Mouse (Mus musculus) 416B (cell line): ENCODE measurements around the gene Susd6.

Experiments
- DNase-seq: peaks from one replicate; pipeline ENCODE4 v3.0.0; 2011; ENCODE audit warnings: low read depth

Susd6 gene

DNA sequence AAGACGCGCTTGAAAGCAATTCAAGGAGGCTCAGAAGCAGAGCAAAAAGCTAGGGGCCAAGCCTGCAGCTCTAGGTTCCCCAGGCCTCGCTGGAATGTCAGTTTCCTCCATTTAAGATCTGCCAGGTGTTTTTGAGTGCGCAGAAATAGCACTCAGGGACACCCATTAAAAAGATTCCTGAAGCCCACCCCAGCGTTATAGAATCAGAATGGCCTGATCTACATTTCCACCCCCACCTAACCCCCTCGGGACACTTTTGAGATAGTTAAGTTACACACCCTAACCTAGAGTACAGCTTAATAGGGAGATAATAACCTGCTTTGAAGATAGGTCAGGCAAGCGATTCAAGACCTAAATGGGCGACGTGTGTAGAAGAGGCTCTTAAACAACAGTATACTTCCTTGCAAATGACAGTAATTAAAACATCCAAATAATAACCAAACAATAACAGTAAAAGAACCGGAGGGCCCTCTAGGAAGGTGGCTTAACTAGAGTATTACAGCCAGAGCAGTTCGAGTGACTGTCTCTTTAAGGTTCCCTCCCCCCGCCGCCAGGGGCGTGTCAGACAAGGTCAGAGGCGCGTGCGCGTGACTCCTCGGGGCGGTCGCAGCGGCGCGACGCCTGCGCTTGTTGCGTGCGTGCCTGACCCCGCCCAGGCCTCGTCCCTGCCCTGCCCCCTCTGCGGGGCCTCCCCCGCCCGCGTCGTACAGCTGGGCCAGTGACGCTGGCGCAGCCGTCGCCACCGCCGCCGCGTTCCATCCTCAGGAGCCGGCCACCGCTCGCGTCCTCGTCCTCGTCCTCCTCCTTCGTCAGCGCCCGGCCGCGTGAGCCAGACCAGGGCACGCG is at the start of gene Susd6:
Gene Susd6, plus strand, starts transcription at position 662 of the 846 bp plus-strand sequence.
- peak; percentile 96 for DNase-seq

DNA sequence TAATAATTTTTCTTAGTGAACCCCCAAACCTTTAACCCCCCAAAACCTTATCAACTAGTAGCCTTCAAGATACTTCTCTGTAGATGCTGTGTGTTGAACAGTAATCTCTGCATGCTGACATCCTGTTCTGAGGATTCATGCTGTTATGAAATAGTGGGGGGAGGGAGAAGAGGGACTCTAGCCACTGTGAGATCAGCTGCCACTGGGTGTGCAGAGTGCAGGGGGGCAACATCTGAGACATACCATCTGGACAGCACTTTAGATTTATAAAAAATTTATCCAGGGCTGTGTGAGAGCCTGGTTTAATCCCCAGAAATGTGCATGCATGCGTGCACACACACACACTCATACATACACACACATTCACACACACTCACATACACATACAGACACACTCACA is 45.7 kb upstream of the Susd6 start:
- DNase-seq: no peak

DNA sequence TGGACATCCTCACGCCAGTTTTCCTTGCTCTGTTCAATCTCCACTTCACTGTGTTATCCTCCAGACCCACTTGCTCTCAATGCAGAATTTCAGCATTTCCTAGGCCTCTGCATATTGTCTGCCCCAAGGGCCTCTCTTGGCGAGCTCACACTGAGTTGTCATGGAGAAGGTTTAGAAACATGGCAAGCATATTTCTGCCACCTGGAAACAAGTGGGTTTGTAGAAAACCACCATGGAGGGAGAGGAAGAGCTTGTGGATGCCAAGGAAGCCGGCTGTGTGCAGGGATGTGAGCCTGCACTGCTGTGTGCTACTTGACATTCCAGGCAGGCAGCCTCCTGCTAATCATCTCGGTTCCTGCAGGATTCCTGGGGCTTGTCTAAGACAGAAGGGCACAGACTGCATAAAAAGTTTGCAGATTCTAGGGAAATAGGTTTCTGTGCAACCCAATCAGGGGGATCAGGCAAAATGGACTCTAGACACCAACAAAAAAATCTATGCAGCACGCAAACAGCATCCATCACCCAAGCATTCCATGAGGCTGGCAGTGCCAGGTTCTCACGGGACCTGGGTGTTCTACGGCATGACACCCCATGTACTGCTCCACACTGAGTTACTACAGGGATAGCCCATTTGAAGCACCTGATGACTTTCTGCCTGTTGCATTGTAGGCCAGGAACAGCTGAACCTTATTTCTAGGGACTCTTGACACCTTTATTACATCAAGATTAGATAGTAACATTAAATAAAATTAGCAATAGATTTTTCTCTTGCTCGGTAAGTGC is 44.1 kb upstream of the Susd6 start:
- no peak for DNase-seq

DNA sequence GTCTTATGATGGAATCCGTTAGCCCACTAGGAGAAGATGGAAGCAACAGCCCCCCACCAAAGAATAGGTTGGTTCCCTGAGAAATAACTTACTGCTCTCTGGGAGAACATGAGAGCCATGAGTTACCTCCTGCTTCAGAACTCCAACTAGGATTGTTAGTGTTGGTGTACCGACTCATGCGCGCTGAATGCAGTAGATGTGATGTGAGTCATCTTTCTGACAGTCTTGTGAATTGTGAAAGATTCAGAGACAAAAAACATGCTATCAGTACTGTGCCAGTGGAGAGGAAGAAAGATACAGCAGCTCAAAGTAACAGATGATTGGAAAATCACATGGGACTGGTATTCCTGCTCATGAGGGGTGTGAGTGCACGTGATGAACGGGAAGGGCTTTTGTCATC is 38.8 kb upstream of the Susd6 start:
- DNase-seq: no peak

DNA sequence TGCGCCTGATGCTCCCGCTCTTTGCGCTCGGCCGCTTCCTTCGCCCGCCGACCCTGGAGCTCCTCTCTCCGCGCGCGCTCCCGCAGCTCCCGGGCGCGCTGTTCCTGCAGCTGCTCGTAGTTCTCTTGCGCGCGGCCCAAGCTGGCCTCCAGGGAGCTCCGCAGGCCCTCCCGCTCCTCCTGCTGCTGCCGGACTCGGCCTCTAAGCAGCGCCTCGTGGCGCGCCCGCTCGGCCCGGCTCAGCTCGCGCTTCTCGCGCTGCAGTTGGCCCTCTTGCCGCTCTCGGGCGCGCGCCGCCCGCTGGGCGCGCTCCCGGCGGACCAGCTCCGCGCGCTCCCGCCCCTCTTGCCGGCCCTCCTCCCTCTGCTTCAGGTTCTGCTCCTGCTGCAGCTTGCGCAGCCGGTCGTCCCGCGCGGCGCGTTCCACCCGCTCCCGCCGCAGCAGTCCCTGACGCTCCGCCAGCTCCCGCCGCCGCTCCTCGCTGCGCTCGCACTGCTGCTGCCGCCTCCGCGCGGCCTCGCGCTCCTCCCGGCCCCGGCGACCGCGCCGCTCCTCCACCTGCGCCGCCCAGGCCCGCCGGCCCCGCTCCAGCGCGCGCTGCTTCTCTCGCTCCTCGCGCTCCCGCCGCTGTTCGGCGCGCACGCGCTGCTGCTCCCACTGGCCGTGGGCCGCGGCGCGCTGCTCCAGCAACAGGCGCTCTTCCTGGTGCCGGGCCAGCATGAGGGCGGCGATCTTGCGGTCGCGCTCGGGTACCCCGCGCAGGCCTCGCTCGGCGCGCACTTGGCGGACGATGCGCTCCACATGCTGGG is 32.4 kb upstream of the Susd6 start:
- DNase-seq: no peak

DNA sequence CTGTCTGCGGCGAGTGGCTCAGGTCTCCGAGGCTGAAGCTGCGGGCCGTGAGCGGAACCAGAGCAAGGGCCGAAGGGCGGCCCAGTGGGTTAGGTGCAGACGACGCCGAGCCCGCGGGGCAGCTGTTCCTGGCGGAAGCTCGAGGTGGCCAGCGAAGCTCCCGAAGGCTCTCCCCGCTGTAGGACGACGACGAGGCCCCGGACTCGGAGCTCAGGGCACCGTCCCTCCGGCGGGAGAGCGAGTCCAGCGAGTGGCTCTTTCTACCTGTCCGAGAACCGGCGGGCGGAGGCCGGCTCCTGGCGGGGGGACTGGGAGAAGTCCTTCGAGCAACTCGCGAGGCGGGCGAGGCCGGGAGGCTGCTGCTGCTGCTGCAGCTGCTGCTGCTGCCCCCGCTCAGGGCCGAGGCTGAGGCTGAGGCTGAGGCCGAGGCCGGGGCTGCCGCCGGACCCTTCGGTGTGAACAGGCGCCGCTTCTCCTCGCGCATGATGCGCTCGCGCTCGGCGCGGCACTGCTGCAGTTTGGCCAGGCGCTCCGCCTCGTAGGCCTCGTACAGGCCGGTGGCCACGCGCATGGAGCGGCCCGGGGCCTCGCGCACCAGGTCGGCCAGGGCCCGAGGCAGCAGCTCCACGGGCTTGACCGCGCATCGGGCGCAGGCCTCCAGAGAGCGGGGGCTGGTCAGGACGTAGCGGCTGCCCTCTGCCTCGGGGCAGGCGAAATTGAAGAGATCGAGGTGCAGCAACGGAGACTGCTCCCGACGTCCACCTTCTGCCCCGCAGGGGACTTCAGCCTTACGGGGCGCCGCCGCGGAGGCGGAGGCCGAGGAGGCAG is 31.5 kb upstream of the Susd6 start:
- no peak for DNase-seq

DNA sequence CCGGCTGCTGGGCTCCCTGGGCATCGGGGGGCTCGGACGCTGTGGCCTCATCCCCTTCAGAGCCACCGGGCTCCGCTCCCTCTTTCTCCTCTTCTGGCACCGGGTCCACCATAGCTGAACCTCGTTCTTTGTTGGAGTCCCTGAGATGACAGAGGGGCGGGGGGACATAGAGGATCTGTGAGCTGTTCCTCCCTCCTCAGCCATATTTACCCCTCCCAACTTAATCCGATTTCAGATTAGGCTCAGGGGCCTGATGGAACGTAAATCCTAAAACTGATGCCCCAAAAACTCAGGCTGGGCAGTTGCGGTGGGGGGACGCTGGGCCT is 31.0 kb upstream of the Susd6 start:
- no peak for DNase-seq

DNA sequence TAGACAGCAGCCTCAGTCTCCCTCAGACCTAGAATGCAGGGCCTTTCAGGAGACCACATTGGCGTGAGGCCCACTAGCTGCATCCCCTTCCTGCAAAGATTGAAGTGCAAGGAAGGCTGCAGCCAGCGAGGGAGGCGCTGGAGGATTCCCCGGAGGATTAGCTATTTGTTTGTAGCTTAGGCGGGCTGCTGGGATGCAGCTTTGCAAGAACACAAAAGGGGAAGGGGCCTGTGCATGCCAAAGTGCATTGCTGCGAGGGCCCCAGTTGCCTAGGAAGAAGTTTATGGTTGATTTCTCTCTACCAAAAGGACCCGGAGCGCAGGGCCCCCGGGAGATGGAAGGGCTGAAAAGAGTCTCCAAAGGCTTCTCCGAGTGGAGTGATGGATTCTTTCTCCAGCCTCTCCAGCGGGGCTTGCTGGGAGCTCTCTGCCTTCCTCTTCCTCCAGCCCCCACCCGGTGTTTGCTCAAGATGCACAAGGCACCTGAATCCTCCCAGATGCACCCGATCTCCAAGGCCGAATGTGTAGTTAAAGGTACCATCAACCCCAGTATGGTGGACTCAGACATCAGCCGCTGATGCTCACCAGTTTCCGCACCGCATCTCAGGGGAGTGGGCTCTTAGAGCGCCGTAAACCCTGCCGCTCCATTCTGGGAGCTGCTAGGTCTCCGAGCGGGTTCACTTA is 30.5 kb upstream of the Susd6 start:
- no peak for DNase-seq

DNA sequence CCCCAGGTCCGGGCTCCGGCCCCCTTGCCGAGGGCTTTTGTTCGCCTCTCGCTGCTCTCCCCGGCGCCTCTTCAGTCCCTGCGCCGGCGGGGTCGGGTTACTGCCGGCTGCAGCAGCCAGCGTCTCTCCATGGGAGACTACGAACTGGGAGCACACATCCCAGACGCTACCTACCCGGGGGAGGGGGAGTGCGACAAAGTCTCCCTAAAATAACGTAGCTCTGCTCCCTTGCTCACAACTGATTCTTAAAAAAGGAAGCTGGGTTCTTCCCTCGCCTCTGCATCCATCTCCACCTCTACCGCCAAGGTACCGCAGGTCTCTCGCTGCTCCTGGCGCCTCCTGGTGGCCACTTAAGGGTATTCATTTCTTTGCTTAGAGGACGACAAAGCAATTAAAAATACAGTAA is 29.9 kb upstream of the Susd6 start, which contains the start of gene Ccdc177:
Gene Ccdc177, minus strand, starts transcription at position 292 of the 406 bp plus-strand sequence.
- DNase-seq: peak; percentile 57

DNA sequence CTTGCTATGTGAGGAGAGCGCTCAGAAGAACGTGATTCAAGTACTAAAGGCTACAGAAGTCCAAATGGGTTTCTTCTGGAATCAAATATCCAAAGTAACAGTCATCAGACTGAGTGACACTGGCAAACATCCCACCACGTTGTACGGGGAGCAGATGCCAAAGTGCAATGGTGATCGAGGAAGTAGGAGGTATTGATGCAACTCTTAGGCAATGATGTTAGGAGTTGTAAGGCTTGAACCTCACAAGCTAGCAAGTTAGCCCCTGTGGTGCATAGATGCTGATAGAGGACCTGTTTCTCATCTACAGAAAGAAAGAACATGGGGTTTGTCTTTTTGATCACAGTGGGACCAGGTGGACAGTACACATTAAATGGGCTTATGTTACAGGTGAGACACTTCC is 27.3 kb upstream of the Susd6 start:
- peak; percentile 30 for DNase-seq

DNA sequence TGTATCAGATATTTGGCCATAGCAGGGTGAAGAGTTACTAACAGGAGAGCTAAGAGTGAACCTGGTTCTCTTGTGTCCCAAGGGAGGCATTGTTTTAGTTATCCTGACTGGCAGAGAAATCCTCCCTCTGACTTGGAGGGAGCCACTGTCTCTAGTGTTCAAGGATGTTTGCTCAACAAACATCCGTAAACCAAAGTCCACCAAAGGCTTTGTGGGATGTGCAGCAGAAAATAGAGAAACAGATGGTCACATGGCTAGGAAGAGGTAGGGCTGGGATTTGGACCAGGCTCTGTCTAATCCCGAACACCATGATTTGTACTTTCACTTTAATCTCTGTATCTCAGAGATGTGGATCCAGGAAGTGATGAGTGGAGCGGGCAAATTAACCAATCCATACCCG is 26.2 kb upstream of the Susd6 start:
- DNase-seq: no peak

DNA sequence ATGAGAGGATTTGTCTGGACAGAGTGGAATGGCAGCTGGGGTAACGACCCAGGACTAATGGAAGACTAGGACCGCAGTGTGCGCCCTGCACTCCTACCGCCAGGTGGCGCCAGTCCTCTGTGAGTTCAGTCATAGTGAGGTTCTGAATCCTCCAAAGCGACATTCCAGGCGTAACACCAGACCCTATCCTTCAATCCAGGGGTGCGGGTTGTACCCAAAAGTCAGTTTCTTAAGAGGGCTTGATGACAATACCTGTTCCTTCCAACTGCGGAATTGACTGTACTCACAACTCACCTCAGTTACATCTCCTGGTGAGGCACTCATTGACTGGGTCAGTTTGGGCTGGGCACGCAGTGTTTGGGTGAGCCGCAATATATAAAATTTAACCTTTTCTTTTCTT is 20.6 kb upstream of the Susd6 start:
- peak; percentile 82 for DNase-seq

DNA sequence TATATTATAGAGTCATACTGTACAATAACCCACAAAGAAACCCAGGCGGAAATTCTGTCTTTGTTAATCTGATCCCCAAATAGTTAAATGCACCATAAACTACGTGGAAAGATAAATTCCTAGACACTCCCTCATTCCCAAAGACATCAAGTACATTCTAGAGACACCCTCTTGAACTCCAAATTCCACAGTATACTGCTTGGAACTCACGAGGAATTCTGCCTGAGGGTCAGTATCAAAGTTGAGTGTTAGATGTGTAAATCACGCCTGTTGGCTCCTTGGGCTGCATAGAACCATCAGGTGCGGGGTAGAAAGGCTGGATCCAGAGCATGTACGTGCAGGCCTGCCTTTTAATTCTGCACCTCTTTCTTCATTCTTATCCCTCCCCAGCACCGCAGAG is 15.5 kb upstream of the Susd6 start:
- no peak for DNase-seq

DNA sequence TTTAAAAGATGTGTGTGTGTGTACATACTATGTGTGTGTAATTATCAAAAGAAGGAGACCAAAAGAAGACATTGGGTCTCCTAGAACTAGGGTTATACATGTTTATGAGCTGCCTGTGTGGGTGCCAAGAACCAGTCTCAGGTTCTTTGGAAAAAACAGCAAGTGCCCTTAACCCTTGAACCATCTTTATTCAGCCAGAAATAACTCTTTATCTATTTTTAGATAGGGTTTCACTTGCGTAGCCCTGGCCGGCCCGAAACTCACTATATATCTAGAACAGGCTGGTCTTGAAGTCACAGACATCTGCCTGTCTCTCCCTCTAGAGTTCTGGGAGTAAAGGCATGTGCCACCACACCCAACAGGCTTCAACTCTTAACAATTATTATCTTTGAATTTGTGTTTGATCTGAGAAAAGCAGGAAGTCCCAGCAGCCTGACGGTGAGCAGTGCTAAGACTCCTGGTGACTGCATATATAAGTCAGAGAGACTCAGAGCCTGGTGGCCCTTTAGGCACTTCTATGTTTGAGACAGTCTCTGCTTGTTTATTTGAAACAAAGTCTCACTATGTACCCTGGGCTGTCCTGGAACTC is 14.2 kb upstream of the Susd6 start:
- no peak for DNase-seq

DNA sequence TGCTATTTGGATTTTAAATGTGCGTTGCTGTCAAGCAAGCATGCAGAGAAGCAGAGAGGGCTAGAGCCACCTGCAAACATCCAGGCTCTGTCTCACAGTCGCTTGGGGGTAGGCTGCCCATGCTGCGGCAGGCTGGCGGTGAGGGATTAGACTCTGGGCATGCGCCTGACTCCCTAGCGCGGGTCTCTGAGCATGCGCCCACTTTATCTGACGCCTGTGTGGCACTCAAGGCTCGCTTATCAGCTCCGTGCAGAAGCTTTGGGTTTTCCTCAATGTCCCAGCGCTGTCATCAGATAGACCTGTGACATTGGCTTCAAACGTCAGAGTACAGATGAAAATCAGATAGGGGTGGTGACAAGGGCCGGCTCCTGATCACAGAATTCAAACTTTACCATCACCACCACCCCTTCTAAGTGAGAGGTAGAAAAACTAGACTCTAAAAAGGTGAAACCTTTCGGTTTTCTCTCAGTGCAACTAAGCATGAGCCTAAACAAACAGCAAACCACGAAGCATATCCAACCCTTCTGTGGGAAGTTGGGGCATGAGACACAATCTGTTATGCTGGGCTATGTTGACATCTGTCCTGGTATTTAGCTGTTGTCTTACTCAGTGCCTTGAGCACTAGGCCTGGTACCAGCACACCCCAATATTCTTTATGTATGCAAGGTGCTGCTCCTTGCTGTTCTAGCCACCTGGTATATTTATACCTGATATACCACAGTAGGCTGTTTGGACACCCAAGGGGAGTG is 11.9 kb upstream of the Susd6 start:
- peak; percentile 99 for DNase-seq

DNA sequence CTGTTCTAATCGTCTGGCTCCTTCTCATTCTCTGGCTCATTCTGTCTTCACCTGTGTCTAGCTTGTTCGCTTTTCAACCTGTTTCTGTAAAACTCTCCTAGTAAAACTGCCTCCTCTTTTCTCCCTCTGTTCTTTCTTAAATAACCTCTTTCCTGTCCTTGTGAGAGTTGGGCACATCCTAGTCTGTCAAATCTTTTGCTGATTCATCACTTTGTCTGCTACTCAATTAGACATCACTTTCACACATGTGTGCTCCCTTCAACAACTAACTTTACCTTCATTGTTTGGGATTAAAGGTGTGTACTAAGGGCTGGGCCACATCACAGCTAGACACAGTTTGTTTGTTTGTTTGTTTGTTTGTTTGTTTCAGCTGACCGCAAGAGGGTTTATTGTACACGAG is 10.6 kb upstream of the Susd6 start:
- no peak for DNase-seq

DNA sequence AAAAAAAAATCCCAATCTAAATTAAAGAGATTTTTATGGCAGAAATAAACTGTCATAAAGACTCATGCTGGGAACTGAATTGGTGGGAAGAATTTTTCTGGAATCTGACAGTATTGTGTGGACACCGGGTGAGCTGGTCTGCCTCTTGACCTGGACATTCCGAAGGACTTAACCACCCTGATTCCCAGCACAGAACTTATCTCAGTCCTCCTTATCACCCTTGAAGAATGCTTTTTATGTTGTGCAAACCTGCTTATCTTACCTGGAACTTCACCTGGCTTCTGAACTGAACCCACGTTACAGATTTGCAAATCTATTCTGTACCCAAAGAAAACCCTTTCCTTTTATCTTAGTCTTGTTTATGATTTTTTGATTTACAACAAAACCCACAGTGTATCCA is 8.1 kb upstream of the Susd6 start:
- no peak for DNase-seq

DNA sequence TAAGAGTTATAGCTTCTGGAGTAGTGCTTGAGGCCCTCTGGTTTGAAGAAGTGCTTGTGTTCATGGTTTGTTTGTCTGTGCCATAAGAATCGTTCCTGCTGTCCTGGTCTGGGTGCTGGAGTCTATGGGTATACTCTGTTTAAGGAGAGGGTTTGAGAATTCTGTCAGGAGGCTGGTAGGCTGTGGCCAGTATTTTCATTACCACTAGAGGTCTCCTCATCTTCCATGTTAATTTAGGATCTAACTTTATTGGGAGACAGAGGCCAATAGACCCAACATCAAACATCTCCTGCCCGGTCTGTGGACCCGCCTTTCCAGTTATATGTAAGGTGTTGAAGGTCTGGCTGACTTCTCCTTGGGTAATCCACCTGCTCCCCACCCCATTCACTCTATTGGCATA is 7.4 kb upstream of the Susd6 start:
- DNase-seq: peak; percentile 35

DNA sequence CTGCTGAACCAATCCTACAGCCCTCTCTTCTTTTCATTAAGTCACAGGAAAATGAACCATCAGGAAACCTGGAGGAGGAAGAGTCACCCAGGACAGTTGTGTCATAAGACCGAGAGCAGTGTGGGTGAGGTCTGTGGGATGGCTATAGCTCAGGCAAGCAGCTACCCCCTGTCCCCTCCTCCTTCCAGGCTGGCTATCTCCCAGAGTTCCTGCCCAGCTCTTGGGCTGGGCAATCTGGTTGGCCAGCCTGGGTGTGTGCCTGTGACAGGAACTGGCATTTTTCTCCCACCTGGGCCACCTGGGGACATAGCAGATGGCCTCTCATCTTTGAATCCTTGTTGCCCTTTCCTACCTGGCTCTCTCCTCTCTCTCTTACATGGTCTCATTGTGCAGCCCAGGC is 6.4 kb upstream of the Susd6 start:
- DNase-seq: no peak

DNA sequence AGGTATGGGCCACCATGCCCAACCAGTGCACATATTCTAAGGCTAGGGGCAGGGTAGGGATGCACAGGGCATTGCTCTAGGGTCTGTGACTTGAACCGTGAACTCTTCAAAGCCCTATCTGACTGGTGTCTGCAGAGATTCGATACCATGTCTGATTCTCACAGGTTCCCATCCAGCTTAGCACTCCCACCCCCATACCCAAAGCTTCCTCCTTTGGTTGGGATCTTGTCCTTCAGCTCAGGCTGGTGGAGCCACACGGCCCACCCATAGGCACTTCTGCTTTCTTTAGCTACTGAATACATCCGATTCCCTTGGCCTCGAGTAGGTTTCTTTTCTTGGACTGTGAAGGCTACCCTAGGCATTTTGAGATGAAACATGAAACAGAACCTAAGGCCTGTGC is 5.3 kb upstream of the Susd6 start:
- DNase-seq: no peak
